Mouse (Mus musculus) small intestine, adult 2 months (tissue): ENCODE results near the gene Plekhb2.

Experiments
- CTCF ChIP-seq: fragments of 200-500 bp; IDR thresholded peaks from 2 replicates; pipeline ENCODE4 v1.5.1; 2012; ENCODE audit warnings: low read depth, mild to moderate bottlenecking, control low read depth, inconsistent platforms, low read length, moderate library complexity, mixed read lengths; ENCODE audit not compliant: insufficient replicate concordance, insufficient read length; ENCODE audit errors: extremely low read depth
- POLR2A ChIP-seq: fragments of 200-500 bp; IDR thresholded peaks from 2 replicates; pipeline ENCODE4 v1.6.1; 2012; ENCODE audit warnings: low read depth, mild to moderate bottlenecking, control low read depth, inconsistent platforms, low read length, moderate library complexity

DNA sequence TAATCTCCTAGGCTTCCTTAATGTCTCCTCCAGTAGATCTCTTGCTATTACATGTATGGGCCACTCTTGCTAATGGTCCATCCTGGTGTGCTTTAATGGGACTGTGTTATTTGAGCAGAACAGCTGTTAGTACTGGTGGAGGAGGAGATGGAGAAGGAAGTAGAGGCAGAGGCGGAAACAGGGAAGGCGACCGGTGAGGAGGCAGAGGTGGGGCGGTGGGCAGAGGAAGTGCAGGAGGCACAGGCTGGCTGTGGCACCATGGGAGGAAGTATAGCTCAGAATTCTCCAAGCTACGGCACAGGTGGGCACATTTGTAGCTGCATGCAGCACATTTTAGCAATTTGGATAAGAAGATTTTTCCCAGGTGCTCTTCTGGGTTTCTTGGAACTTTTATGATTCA is 23.8 kb downstream of the Plekhb2 start:
- TF ChIP-seq CTCF = no peak
- no peak for TF ChIP-seq POLR2A
